Comparison of ENCODE assay signal across 8 mouse cellular contexts in genomic region chr11:96977606-96978400, GRCm38 (mm10). TPM values are rescaled to one million over a fixed set of nuclear protein-coding genes. Genes with fewer than 3 reads are reported as not detected.
DNase-seq lines count a peak whose midpoint lies in the region; ATAC-seq and TF ChIP-seq lines count a peak whose summit lies in the region.

No protein-coding gene starts in this region.

- under 1% methylated on average over 45 of the region's 45 CpGs for WGBS in forebrain, embryonic 14.5 days
- under 1% methylated on average over 45 of the region's 45 CpGs for WGBS in neural tube, embryonic 15.5 days

- intact Hi-C loops in heart, postnatal 14 days (cut with DNase I): no loop called here

- ATAC-seq in forebrain, embryonic 14.5 days: peak; percentile 98
- peak; percentile 97 for ATAC-seq in neural tube, embryonic 15.5 days (ENCODE audit: low FRiP score)

- peak overlapping the region; percentile 81 to 93 for H3K4me3 ChIP-seq in ES-E14 (ENCODE audit: insufficient read depth in 1 of 2, low read depth in 1 of 2, low read length in 2 of 2, poor library complexity in 1 of 2, severe bottlenecking in 1 of 2)
- H3K4me3 ChIP-seq in forebrain, embryonic 14.5 days (ENCODE audit: low read depth, low read length): peak overlapping the region; percentile 79
- peak overlapping the region; percentile 87 for H3K4me3 ChIP-seq in neural tube, embryonic 15.5 days (replicated peaks)

- in situ Hi-C loops in ES-E14 (cut with MboI; ENCODE audit: low sequenced_read_pairs in 2 of 2, unreplicated experiment in 2 of 2): no loop called here

- H3K9ac ChIP-seq in ES-E14 (ENCODE audit: insufficient read depth, low read depth, low read length, poor library complexity, severe bottlenecking): peak overlapping the region; percentile 96
- peak overlapping the region; percentile 94 for H3K9ac ChIP-seq in forebrain, embryonic 14.5 days (ENCODE audit: low read length)
- H3K9ac ChIP-seq in neural tube, embryonic 15.5 days (replicated peaks): peak overlapping the region; percentile 94

- no peaks in the 10 kb centered on the region for H3K9me3 ChIP-seq in ES-E14 (ENCODE audit: control insufficient read depth, insufficient read depth, low read depth, low read length)
- H3K9me3 ChIP-seq in forebrain, embryonic 14.5 days (replicated peaks; ENCODE audit: control insufficient read depth, low read length): no peaks in the 10 kb centered on the region
- H3K9me3 ChIP-seq in neural tube, embryonic 15.5 days (replicated peaks): no peaks in the 10 kb centered on the region

- peak overlapping the region; percentile 96 for H3K27ac ChIP-seq in ES-E14 (ENCODE audit: insufficient read depth, low read depth, low read length, poor library complexity, severe bottlenecking)
- peak overlapping the region; percentile 96 for H3K27ac ChIP-seq in forebrain, embryonic 14.5 days (ENCODE audit: low read depth, low read length)
- peak overlapping the region; percentile 99 for H3K27ac ChIP-seq in neural tube, embryonic 15.5 days (replicated peaks)

- H3K4me2 ChIP-seq in forebrain, embryonic 14.5 days (ENCODE audit: low read length): peak overlapping the region; percentile 78
- H3K4me2 ChIP-seq in neural tube, embryonic 15.5 days: peak overlapping the region; percentile 72

- no peaks in the 10 kb centered on the region for H3K27me3 ChIP-seq in forebrain, embryonic 14.5 days (replicated peaks; ENCODE audit: control insufficient read depth, insufficient read depth, low read length)
- no peaks in the 10 kb centered on the region for H3K27me3 ChIP-seq in neural tube, embryonic 15.5 days (replicated peaks)

- H3K4me1 ChIP-seq in ES-E14 (ENCODE audit: control insufficient read depth in 2 of 2, insufficient read depth in 2 of 2, low read length in 2 of 2, poor library complexity in 1 of 2): peaks cover 11 to 29% of the 10 kb centered on the region in 2 experiments; a peak in 3 of 4 replicates
- peaks cover 13% of the 10 kb centered on the region for H3K4me1 ChIP-seq in forebrain, embryonic 14.5 days (ENCODE audit: control insufficient read depth, insufficient read depth, low read length)
- peaks cover 50% of the 10 kb centered on the region for H3K4me1 ChIP-seq in neural tube, embryonic 15.5 days

- DNase-seq in ES-E14 (ENCODE audit: low read depth, low spot score): peak; percentile 99
- DNase-seq in cerebellum, adult 11 months: peak; percentile 99
- peak; percentile 100 for DNase-seq in forebrain, embryonic 14.5 days (ENCODE audit: low spot score)
- peak; percentile 97 for DNase-seq in heart, postnatal 14 days
- peak; percentile 100 for DNase-seq in layer of hippocampus, adult 11-12 months (ENCODE audit: low spot score)
- peak; percentile 99 to 100 for DNase-seq in lung, adult 18-20 months
- peak; percentile 100 for DNase-seq in testis, postnatal 14 days (ENCODE audit: low spot score)

- peaks cover 4% of the 10 kb centered on the region; the same call in 1 of the 2 replicates for H3K36me3 ChIP-seq in ES-E14 (ENCODE audit: control insufficient read depth, insufficient read depth, low read length, poor library complexity, severe bottlenecking)
- H3K36me3 ChIP-seq in forebrain, embryonic 14.5 days (ENCODE audit: control insufficient read depth, insufficient read depth, low read length): no peaks in the 10 kb centered on the region
- H3K36me3 ChIP-seq in neural tube, embryonic 15.5 days: no peaks in the 10 kb centered on the region

TF ChIP-seq in ES-E14, 5 proteins besides CTCF, POLR2A, EP300 and RAD21:
- TF ChIP-seq MAFK (IDR thresholded peaks at IDR 0.05; ENCODE audit: insufficient read depth, low read depth, low read length) (no peak), CHD2 (IDR thresholded peaks at IDR 0.05; ENCODE audit: low read depth, low read length) (peak; percentile 100)

RNA-seq across cellular contexts. Expression of gene Sp2, which starts 5.0 kb away (rescaled TPM):
- 4.5 and 5.4 TPM in 2 replicates for total RNA-seq in ES-E14 (2012; rRNA removed)
- 14.3 and 14.6 TPM in 2 replicates for polyA plus RNA-seq in forebrain, embryonic 14.5 days (2014; fragmentation: Nextera tagmentation; extraction: Ambion mirVana)
- total RNA-seq in heart, postnatal 14 days (2021): 10 to 100 TPM; 11.4 to 12.0 TPM
- 13.0 and 15.8 TPM in 2 replicates for polyA plus RNA-seq in neural tube, embryonic 15.5 days (2015; fragmentation: Nextera tagmentation; extraction: Ambion mirVana)

RNA-seq across cellular contexts. Expression of gene Pnpo, which starts 34.0 kb away (rescaled TPM):
- total RNA-seq in ES-E14 (2012; rRNA removed): 24.0 and 27.7 TPM in 2 replicates
- 19.0 and 21.9 TPM in 2 replicates for polyA plus RNA-seq in forebrain, embryonic 14.5 days (2014; fragmentation: Nextera tagmentation; extraction: Ambion mirVana)
- 10 to 100 TPM; 14.1 to 15.0 TPM for total RNA-seq in heart, postnatal 14 days (2021)
- 30.8 and 35.8 TPM in 2 replicates for polyA plus RNA-seq in neural tube, embryonic 15.5 days (2015; fragmentation: Nextera tagmentation; extraction: Ambion mirVana)

RNA-seq across cellular contexts. Expression of gene Sp6, which starts 35.4 kb away (rescaled TPM):
- 3.2 and 5.0 TPM in 2 replicates for total RNA-seq in ES-E14 (2012; rRNA removed)
- 0.17 TPM in 1 of 2 replicates, not detected in the other for polyA plus RNA-seq in forebrain, embryonic 14.5 days (2014; fragmentation: Nextera tagmentation; extraction: Ambion mirVana)
- under 1 TPM; 0.07 to 0.12 TPM for total RNA-seq in heart, postnatal 14 days (2021)
- polyA plus RNA-seq in neural tube, embryonic 15.5 days (2015; fragmentation: Nextera tagmentation; extraction: Ambion mirVana): 0.23 and 0.52 TPM in 2 replicates

RNA-seq across cellular contexts. Expression of gene Prr15l, which starts 49.9 kb away (rescaled TPM):
- 0.67 and 1.2 TPM in 2 replicates for total RNA-seq in ES-E14 (2012; rRNA removed)
- polyA plus RNA-seq in forebrain, embryonic 14.5 days (2014; fragmentation: Nextera tagmentation; extraction: Ambion mirVana): 0.09 TPM in 1 of 2 replicates, not detected in the other
- 1 to 10 TPM in 1 of 2 experiments, under 1 TPM in 1; 0.88 to 1.8 TPM for total RNA-seq in heart, postnatal 14 days (2021)
- 0.47 and 5.2 TPM in 2 replicates for polyA plus RNA-seq in neural tube, embryonic 15.5 days (2015; fragmentation: Nextera tagmentation; extraction: Ambion mirVana)

RNA-seq across cellular contexts. Expression of gene Scrn2, which starts 51.9 kb away (rescaled TPM):
- 16.5 and 22.2 TPM in 2 replicates for total RNA-seq in ES-E14 (2012; rRNA removed)
- polyA plus RNA-seq in forebrain, embryonic 14.5 days (2014; fragmentation: Nextera tagmentation; extraction: Ambion mirVana): 15.0 and 15.4 TPM in 2 replicates
- total RNA-seq in heart, postnatal 14 days (2021): 10 to 100 TPM; 10.2 to 11.6 TPM
- 12.6 and 18.5 TPM in 2 replicates for polyA plus RNA-seq in neural tube, embryonic 15.5 days (2015; fragmentation: Nextera tagmentation; extraction: Ambion mirVana)

Comparison
In these comparisons a context has a peak if more than half of its experiments do, and no peak if none do; other contexts are left out.
1. Peak in every context shown above with its lines: DNase-seq, ATAC-seq, H3K4me3 ChIP-seq and H3K27ac ChIP-seq.